Mouse (Mus musculus) cerebellum, postnatal 4 days (tissue): ENCODE measurements at regions not wholly inside any gene's neighbourhood (a gene's known extent, or its start where the extent isn't known, plus 50 kb on each side); places are given as distances from the start of the nearest gene placed in this dataset.

Experiments used
- DNase-seq, 2 experiments: peaks; one replicate each; pipeline ENCODE4 v3.0.0; 2022; ENCODE audit warnings: low spot score in 2 of 2, mixed read lengths in 1 of 2

GRCm38 (mm10) chr9:26549551-26549950 is 184.0 kb upstream of the B3gat1 start:
- DNase-seq, result no peak

GRCm38 (mm10) chr9:26575990-26576389 is 157.5 kb upstream of the B3gat1 start:
- no peak for DNase-seq

DNA sequence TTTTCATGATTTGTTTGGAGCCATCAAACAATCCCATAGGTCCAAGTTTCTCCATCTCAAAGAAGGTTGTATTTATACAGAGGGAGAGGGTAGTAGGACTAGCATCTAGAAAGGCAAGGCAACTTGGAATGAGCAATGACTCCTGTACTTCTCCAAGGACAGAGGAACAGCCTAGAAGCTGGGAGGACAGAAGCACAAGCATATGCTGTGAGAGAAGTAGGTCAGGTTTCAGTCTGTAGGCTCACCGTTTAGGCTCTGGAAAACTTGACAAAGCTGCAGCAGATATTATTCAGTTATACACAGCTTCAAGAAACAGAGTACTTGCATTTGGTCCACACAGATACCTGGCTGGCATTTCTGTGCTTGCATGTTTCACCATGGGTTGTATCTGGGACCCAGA is 131.5 kb upstream of the B3gat1 start:
- no peak for DNase-seq

DNA sequence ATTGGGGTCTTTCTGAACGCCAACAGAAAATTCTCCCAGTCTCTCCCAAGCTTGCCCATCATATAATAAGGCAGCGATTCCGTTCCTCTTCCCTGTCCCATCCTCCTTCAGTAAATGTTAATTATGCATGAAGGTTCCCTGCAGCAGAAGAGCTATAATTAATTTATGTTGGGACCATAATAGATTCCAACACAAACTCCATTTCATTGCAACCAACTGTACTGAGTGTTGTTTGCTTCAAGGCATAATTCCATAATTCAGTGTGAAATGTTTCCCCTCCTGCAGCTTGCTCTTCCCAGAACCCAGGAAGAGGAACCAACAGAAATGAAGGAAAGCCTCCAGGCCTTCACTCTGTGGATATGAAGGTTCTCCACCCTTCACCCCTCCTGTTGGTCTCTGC is 129.0 kb upstream of the B3gat1 start:
- no peak for DNase-seq

DNA sequence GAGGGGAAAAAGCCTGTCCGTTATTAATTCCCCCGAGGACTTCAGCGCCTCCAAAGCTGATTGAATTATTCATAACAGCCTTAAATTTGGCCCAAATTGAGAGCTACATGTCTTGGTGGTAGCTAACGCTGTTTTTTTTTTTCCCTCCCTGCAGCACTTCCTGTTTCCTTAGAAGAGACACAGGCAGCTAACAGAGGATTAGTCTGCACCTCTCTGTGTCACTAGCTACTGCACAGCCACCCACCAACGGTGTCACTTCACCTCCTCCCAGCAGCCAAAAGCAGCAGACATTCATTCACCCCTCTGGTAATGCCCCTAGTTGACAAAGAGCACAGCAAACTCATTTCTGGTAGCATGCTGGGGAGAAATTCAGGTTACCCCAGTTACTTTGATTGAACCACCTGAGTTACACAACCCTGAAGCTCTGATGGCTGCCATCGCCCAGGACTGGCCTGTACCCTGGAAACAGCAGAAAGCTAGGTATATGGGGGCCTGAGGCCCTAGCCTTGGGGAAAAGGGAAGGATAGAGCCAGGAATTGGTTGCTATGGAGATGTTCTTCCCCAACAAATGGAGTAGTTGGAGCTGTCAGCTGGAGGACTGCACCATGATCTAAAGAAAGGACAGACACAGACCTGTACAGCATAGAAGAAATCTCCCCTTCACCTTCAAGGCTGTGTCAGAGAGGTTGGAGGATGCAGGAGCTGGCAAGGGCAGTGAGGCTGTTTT is 121.7 kb upstream of the B3gat1 start:
- no peak for DNase-seq

DNA sequence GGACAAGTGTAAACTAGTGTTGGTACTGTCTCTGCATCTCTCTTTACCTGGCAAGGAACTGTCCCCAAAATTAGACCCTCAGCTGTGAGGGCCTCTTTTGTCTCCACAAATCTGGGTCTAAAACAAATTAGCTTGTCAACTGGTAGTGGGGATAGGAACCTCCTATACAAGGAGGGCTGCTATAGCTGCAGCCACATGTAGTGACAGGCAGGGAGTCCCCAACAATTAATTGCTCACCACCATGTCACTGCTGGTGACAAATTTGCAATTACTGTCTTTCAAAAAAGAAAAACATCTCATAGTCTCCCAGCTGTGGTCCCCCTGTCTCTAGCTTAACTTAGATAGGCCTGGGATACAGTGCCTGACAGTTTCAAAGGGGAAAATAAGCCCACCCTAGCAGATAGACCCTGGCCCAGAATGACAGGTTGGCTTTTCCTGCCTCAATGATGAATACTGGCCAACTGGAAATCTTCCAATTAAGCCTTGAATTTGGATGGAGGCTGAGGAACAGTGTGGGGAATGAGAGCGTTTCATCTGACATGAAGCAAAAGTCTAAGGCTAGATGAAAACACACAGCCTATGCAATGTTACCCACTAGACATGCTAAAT is 110.6 kb upstream of the B3gat1 start:
- DNase-seq, result no peak

GRCm38 (mm10) chr9:26625171-26625937 is 108.2 kb upstream of the B3gat1 start:
- DNase-seq, result peak in 1 of 2 experiments; percentile 70

GRCm38 (mm10) chr9:26632891-26633650 is 100.5 kb upstream of the B3gat1 start:
- DNase-seq, result no peak

GRCm38 (mm10) chr9:26635211-26635610 is 98.3 kb upstream of the B3gat1 start:
- no peak for DNase-seq

DNA sequence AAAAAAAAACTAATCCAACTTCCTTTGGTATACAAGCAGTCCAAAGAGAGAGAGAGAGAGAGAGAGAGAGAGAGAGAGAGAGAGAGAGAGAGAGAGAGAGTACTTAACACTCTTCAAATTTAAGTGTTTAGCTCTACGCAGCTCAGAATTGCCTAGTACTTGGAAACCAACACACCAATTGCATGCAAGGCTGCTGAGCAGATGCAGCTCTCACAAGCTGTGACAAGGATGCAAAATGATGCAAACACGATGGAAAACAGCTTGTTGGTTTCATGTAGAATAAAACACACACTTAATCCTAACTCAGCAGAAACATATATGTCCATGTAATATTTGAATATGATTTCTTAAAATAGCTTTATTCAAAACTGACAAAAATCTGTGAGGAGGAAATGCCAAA is 94.9 kb upstream of the B3gat1 start:
- no peak for DNase-seq

DNA sequence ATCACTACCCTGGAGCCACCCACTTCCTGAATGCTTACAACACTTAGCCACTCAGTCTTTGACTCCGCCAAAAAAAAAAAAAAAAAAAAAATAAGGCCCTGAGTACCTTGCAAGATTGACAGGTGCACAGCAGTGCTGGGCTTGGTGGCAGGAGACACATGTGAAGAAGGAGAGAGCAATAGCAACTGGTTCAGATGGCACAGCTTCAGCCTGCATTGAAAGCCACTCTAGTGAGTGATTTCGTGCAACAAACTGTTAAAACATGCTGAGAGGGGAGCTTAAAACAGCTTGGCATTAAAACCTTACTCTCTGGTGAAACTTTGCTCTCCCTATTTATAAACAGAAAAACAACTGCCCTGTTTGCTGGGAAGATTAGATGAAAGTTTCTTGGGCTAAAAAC is 91.2 kb upstream of the B3gat1 start:
- no peak for DNase-seq

DNA sequence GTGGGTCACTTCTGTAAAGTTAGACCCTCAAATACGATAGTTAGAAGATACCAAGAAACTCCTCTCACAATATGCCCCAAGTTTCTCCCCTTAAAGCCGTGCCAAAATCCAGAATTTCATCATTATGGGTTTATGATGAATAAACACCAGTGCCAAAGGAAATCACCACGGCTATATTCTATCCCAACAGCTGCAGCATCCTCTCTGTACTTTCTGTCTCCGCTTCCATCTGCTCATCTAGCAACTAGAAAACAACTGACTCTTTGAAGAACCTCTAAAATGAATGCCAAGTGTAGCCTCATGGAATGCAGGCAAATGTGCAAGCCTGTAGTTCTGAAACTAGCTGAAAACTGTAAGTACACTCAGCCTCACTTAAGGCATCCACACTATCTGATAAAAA is 90.7 kb upstream of the B3gat1 start:
- no peak for DNase-seq

- no peak for DNase-seq
Observed at GRCm38 (mm10) chr9:26649506-26649905, 84.0 kb upstream of the B3gat1 start.

DNA sequence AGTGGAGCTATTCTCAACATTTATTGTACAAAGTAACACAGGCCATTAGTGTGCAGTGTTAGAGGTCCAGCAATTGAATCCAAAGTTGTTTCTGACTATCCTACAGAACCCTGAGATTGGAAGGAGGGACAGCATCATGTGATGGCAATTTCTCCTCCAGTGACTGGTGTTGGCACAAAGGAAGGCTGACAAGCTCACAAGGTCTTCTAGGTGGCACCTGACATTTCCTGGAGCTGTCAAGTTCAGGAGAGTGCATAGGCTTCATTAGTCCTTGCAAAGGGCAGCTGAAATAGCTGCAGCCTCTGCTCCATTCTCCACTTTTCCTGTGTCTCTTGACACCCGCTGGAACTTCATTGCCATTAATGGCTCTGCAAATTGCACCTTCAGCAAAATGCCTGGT is 80.6 kb upstream of the B3gat1 start:
- no peak for DNase-seq

DNA sequence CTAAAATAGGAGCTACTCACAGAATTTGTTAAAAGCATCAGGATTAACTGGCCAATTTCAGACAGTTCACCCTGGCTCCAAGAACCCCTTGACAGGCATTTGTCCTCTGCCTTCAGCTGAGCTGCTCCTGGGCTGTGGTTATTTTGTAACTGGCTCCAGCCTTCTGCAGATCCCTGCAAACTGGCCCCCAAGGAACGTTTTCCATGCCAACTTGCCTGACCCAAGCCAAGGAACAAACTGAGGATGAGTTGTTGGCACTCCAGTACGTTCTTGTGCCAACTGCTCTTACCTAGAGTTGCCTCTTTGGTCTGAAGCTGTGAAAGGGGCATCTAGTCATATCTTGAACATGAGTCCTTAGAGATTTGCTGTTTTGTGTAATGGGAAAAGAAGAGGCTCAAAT is 74.2 kb upstream of the B3gat1 start:
- peak in 1 of 2 experiments; percentile 26 for DNase-seq

GRCm38 (mm10) chr9:26663544-26663943 is 70.0 kb upstream of the B3gat1 start:
- DNase-seq, result no peak

DNA sequence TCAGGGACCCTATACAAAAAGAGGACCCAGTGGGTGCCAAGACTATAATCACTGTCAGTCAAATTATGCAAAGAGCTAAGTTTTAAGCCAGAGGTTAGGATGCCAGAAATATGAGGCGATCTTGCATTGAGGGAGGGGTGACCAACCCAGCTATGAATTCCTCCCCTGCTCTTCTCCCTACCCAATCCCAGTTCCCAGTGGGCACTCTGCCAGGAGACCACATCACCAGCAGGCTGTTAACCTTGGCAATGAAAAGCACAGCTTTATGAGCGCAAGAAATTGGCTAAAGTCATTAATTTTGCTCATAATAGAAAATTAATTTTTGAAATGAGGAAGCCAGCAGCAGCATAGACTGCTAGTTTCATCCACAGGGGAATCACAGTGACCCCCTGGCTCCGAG is 65.7 kb upstream of the B3gat1 start:
- peak; percentile 33 to 77 for DNase-seq

GRCm38 (mm10) chr9:26674059-26674757 is 59.3 kb upstream of the B3gat1 start:
- no peak for DNase-seq

GRCm38 (mm10) chr9:26678288-26678687 is 55.2 kb upstream of the B3gat1 start:
- no peak for DNase-seq

DNA sequence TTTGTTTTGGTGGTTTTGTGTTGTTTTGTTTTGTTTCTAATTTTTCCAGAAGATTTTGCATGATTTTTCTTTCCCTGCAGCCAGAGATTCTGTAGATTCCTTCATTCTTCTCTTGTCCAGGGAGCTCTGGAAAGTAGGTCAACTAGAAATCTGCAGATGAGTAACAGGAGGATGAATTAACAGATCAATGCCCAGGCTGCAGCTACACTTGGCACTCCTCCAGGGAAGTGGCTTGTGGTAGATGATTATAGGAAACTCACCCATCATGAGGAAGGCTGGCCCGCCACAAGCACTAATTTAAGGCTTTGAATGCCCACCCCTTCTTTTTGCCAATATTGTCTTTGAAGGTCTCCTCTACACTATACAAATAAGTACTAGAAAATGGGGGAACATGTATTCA is 52.0 kb upstream of the B3gat1 start:
- no peak for DNase-seq
